Mouse (Mus musculus) stomach, embryonic 14.5 days (tissue): ENCODE results near the gene Rgl1. TPM values are rescaled to one million over a fixed set of nuclear protein-coding genes. Genes with fewer than 3 reads are reported as not detected.

ENCODE experiments used
- ATAC-seq: fragments of 200-750 bp; cut with Nextera tagmentation; 2 replicates; pipeline ENCODE4 v1.8.0; 2017; ENCODE audit warnings: low read depth, moderate TSS enrichment; ENCODE audit not compliant: insufficient number of reproducible peaks, insufficient read depth, low FRiP score
- H3K27ac ChIP-seq: fragments of 300-500 bp; sonication (generic); 2 replicates; pipeline ENCODE4 v1.5.1; 2014; ENCODE audit warnings: mild to moderate bottlenecking, low read length, moderate library complexity, mixed read lengths
- H3K27me3 ChIP-seq: fragments of 300-500 bp; sonication (generic); 2 replicates; pipeline ENCODE4 v1.6.1; 2014; ENCODE audit warnings: low read length, control low read depth, mixed read lengths; ENCODE audit not compliant: control insufficient read depth, insufficient read depth
- H3K36me3 ChIP-seq: fragments of 300-500 bp; sonication (generic); 2 replicates; pipeline ENCODE4 v1.6.1; 2014; ENCODE audit warnings: mild to moderate bottlenecking, control low read depth, low read length, moderate library complexity, mixed read lengths; ENCODE audit not compliant: control insufficient read depth, insufficient read depth
- H3K4me1 ChIP-seq: fragments of 300-500 bp; sonication (generic); 2 replicates; pipeline ENCODE4 v1.6.1; 2014; ENCODE audit warnings: low read length, control low read depth, mixed read lengths; ENCODE audit not compliant: control insufficient read depth, insufficient read depth
- H3K4me2 ChIP-seq: fragments of 300-500 bp; sonication (generic); replicated peaks from 2 replicates; pipeline ENCODE4 v1.6.1; 2014; ENCODE audit warnings: low read depth, low read length, control low read depth
- H3K4me3 ChIP-seq: fragments of 300-500 bp; sonication (generic); 2 replicates; pipeline ENCODE4 v1.5.1; 2014; ENCODE audit warnings: low read depth, low read length, control low read depth
- H3K9ac ChIP-seq: fragments of 300-500 bp; sonication (generic); replicated peaks from 2 replicates; pipeline ENCODE4 v1.6.1; 2014; ENCODE audit warnings: low read depth, mild to moderate bottlenecking, control low read depth, low read length, moderate library complexity, mixed read lengths
- H3K9me3 ChIP-seq: fragments of 300-500 bp; sonication (generic); 2 replicates; pipeline ENCODE4 v1.6.1; 2016; ENCODE audit warnings: low read depth, low read length, control low read depth; ENCODE audit not compliant: control insufficient read depth
- WGBS: fragments of 180-500 bp; shearing (Covaris S2); extraction: QIAGEN DNeasy Blood & Tissue Kit; methylation state at CpG from one replicate; pipeline ENCODE4 v1.1.7; 2014; 5-methylcytosine and 5-hydroxymethylcytosine counted together
- polyA plus RNA-seq: library from polyadenylated mRNA; unstranded; fragments of >200 nt; fragmentation: Nextera tagmentation; extraction: Ambion mirVana; gene quantifications from 2 replicates; pipeline ENCODE4 v1.2.1, GENCODE M21; 2014

Gene Rgl1
- polyA plus RNA-seq, 1 experiment from 2014 or later: 61.2 TPM

- Histone ChIP-seq H3K9ac (no peak overlapping the region), H3K4me3 (no peak overlapping the region), H3K27ac (no peak overlapping the region), H3K4me2 (no peak overlapping the region), H3K36me3 (peaks cover under 1% of the 10 kb centered on the region; the same call in 1 of the 2 replicates), H3K27me3 (no peaks in the 10 kb centered on the region), H3K9me3 (no peaks in the 10 kb centered on the region), H3K4me1 (no peaks in the 10 kb centered on the region)
- 75% methylated on average over 4 of the region's 4 CpGs for WGBS
- ATAC-seq: no peak; the same call in 1 of the 2 replicates
Measured at GRCm38 (mm10) chr1:152511237-152511636, 254.9 kb downstream of the Rgl1 start.

- no peaks in the 10 kb centered on the region for H3K9me3 ChIP-seq
- H3K27ac ChIP-seq: no peak overlapping the region
- no peak overlapping the region for H3K4me3 ChIP-seq
- H3K27me3 ChIP-seq: no peaks in the 10 kb centered on the region
- no peaks in the 10 kb centered on the region for H3K4me1 ChIP-seq
- WGBS: 95% methylated on average over 11 of the region's 11 CpGs
- ATAC-seq: no peak
- H3K36me3 ChIP-seq: no peaks in the 10 kb centered on the region
- no peak overlapping the region for H3K9ac ChIP-seq
- H3K4me2 ChIP-seq: no peak overlapping the region
Measured at GRCm38 (mm10) chr1:152508481-152509220, 257.5 kb downstream of the Rgl1 start.

- WGBS: 93% methylated on average over 7 of the region's 7 CpGs
- Histone ChIP-seq H3K9me3 (no peaks in the 10 kb centered on the region), H3K9ac (no peak overlapping the region), H3K4me1 (no peaks in the 10 kb centered on the region), H3K27ac (no peak overlapping the region), H3K4me3 (no peak overlapping the region), H3K27me3 (no peaks in the 10 kb centered on the region), H3K4me2 (no peak overlapping the region), H3K36me3 (no peaks in the 10 kb centered on the region)
- ATAC-seq: no peak
Measured at GRCm38 (mm10) chr1:152506726-152507125, 259.4 kb downstream of the Rgl1 start.

GRCm38 (mm10) chr1:152506175-152506574 lies 260.0 kb downstream of the Rgl1 start:
- Histone ChIP-seq H3K27ac (no peak overlapping the region), H3K9me3 (no peaks in the 10 kb centered on the region), H3K4me2 (no peak overlapping the region), H3K36me3 (no peaks in the 10 kb centered on the region), H3K4me1 (no peaks in the 10 kb centered on the region), H3K4me3 (no peak overlapping the region), H3K9ac (no peak overlapping the region), H3K27me3 (no peaks in the 10 kb centered on the region)
- 93% methylated on average over 5 of the region's 5 CpGs for WGBS
- ATAC-seq: no peak

GRCm38 (mm10) chr1:152499802-152500201 lies 266.3 kb downstream of the Rgl1 start:
- ATAC-seq: no peak
- H3K4me1 ChIP-seq: peaks cover 7% of the 10 kb centered on the region; the same call in 1 of the 2 replicates
- no peaks in the 10 kb centered on the region for H3K36me3 ChIP-seq
- no peak overlapping the region for H3K4me3 ChIP-seq
- no peak overlapping the region for H3K4me2 ChIP-seq
- 81% methylated on average over 12 of the region's 12 CpGs for WGBS
- H3K27ac ChIP-seq: no peak overlapping the region
- no peaks in the 10 kb centered on the region for H3K9me3 ChIP-seq
- no peaks in the 10 kb centered on the region for H3K27me3 ChIP-seq
- no peak overlapping the region for H3K9ac ChIP-seq

- Histone ChIP-seq H3K4me2 (no peak overlapping the region), H3K4me3 (no peak overlapping the region), H3K27me3 (no peaks in the 10 kb centered on the region), H3K36me3 (no peaks in the 10 kb centered on the region), H3K27ac (no peak overlapping the region; the same call in 1 of the 2 replicates), H3K4me1 (peaks cover 7% of the 10 kb centered on the region; the same call in 1 of the 2 replicates), H3K9ac (no peak overlapping the region), H3K9me3 (no peaks in the 10 kb centered on the region)
- WGBS: 43% methylated on average over 11 of the region's 11 CpGs
- ATAC-seq: no peak
Measured at GRCm38 (mm10) chr1:152497581-152497980, 268.6 kb downstream of the Rgl1 start.

- WGBS: 77% methylated on average over 2 of the region's 2 CpGs
- no peak for ATAC-seq
- Histone ChIP-seq H3K9ac (no peak overlapping the region), H3K9me3 (no peaks in the 10 kb centered on the region), H3K4me1 (peaks cover 7% of the 10 kb centered on the region; the same call in 1 of the 2 replicates), H3K27me3 (no peaks in the 10 kb centered on the region), H3K4me2 (no peak overlapping the region), H3K27ac (no peak overlapping the region), H3K4me3 (no peak overlapping the region), H3K36me3 (no peaks in the 10 kb centered on the region)
Measured at GRCm38 (mm10) chr1:152496831-152497230, 269.3 kb downstream of the Rgl1 start.

GRCm38 (mm10) chr1:152492258-152492657 lies 273.9 kb downstream of the Rgl1 start:
- Histone ChIP-seq H3K4me1 (peaks cover under 1% of the 10 kb centered on the region; the same call in 1 of the 2 replicates), H3K4me2 (no peak overlapping the region), H3K36me3 (no peaks in the 10 kb centered on the region), H3K9me3 (no peaks in the 10 kb centered on the region), H3K4me3 (no peak overlapping the region), H3K27me3 (no peaks in the 10 kb centered on the region), H3K9ac (no peak overlapping the region), H3K27ac (no peak overlapping the region)
- WGBS: 88% methylated on average over 1 of the region's 1 CpGs
- no peak for ATAC-seq

GRCm38 (mm10) chr1:152490842-152491241 lies 275.3 kb downstream of the Rgl1 start:
- WGBS: 88% methylated on average over 1 of the region's 1 CpGs
- no peak overlapping the region for H3K4me3 ChIP-seq
- no peak overlapping the region for H3K27ac ChIP-seq
- H3K36me3 ChIP-seq: no peaks in the 10 kb centered on the region
- H3K4me1 ChIP-seq: no peaks in the 10 kb centered on the region
- H3K27me3 ChIP-seq: no peaks in the 10 kb centered on the region
- H3K9ac ChIP-seq: no peak overlapping the region
- no peak for ATAC-seq
- no peaks in the 10 kb centered on the region for H3K9me3 ChIP-seq
- H3K4me2 ChIP-seq: no peak overlapping the region
